Mouse (Mus musculus) small intestine, adult 2 months (tissue): ENCODE results near the gene Maml3.

Source experiments
- CTCF ChIP-seq: fragments of 200-500 bp; IDR thresholded peaks from 2 replicates; pipeline ENCODE4 v1.5.1; 2012; ENCODE audit warnings: low read depth, mild to moderate bottlenecking, control low read depth, inconsistent platforms, low read length, moderate library complexity, mixed read lengths; ENCODE audit not compliant: insufficient replicate concordance, insufficient read length; ENCODE audit errors: extremely low read depth
- POLR2A ChIP-seq: fragments of 200-500 bp; IDR thresholded peaks from 2 replicates; pipeline ENCODE4 v1.6.1; 2012; ENCODE audit warnings: low read depth, mild to moderate bottlenecking, control low read depth, inconsistent platforms, low read length, moderate library complexity

DNA sequence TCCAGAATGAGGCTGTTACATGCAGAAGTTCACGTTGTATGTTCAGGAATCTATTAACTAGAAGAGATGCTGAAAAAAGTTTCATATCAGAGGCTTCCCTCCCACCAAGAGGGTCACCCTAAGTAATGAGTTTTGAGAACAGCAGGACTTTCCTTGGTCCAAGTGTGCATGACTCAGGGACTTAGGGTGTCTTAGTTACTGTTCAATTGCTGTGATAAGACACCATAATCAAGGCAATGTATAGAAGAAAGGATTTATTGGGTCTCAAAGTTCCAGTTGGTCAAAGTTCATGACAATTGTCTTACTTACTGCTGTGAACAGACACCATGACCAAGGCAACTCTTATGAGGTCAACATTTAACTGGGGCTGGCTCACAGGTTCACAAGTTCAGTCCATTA lies 433.8 kb downstream of the Maml3 start:
- no peak for TF ChIP-seq POLR2A
- TF ChIP-seq CTCF: no peak
